Mouse (Mus musculus) ES-E14 (cell line): ENCODE results near the gene Igf2.

Experiments
- CHD2 ChIP-seq: IDR thresholded peaks from 2 replicates; pipeline ENCODE4 v1.6.1; 2014; ENCODE audit warnings: mild to moderate bottlenecking, low read depth, low read length, inconsistent platforms
- HCFC1 ChIP-seq: IDR thresholded peaks from 2 replicates; pipeline ENCODE4 v1.6.1; 2012; ENCODE audit warnings: low read length, inconsistent platforms, borderline replicate concordance; ENCODE audit not compliant: insufficient read depth
- MAFK ChIP-seq: IDR thresholded peaks from 2 replicates; pipeline ENCODE4 v1.6.1; 2014; ENCODE audit warnings: mild to moderate bottlenecking, low read depth, low read length, inconsistent platforms; ENCODE audit not compliant: insufficient read depth
- ZC3H11A ChIP-seq: IDR thresholded peaks from 2 replicates; pipeline ENCODE4 v1.6.1; 2012; ENCODE audit warnings: low read depth, mild to moderate bottlenecking, inconsistent platforms, low read length, borderline replicate concordance
- ZNF384 ChIP-seq: IDR thresholded peaks from 2 replicates; pipeline ENCODE4 v1.6.1; 2012; ENCODE audit warnings: low read depth, low read length, inconsistent platforms

GRCm38 (mm10) chr7:142666109-142666508 lies 507 bp downstream of the Igf2 start:
- TF ChIP-seq MAFK (no peak), ZNF384 (no peak), ZC3H11A (no peak), CHD2 (no peak), HCFC1 (no peak)
